Mouse (Mus musculus): ENCODE data around the gene Ugcg. TPM values are rescaled to one million over a fixed set of nuclear protein-coding genes. Genes with fewer than 3 reads are reported as not detected.

Gene Ugcg
- total RNA-seq, 1 experiment from 2014 or later, result 120 TPM

Other genes starting within 250 kb of the Ugcg start
- 0.74 and 0.81 TPM in 2 replicates for gene Zkscan16, start 245.6 kb upstream of the Ugcg start, total RNA-seq (2017)
- 0.47 and 0.61 TPM in 2 replicates for gene Ptgr1, start 202.1 kb upstream of the Ugcg start, total RNA-seq (2017)
- 6.6 and 8.6 TPM in 2 replicates for gene Dnajc25, start 194.2 kb upstream of the Ugcg start, total RNA-seq (2017)
- gene Gm20503, start 186.0 kb upstream of the Ugcg start, total RNA-seq (2017), result not detected in 2 replicates
- gene Gng10, start 154.2 kb upstream of the Ugcg start, total RNA-seq (2017), result 48.6 and 51.3 TPM in 2 replicates
- not detected in 2 replicates for gene AI481877, start 50.3 kb upstream of the Ugcg start, total RNA-seq (2017)
- 111 and 119 TPM in 2 replicates for gene Susd1, start 249.4 kb downstream of the Ugcg start, total RNA-seq (2017)

All from neutrophil, adult 5-6 weeks (primary cell).